Mouse (Mus musculus) bone marrow, adult 2 months (tissue): ENCODE results near the gene Tet3.

Source experiments
- CTCF ChIP-seq: fragments of 200-500 bp; IDR thresholded peaks from 2 replicates; pipeline ENCODE4 v1.5.1; 2011; ENCODE audit warnings: low read length, control low read depth; ENCODE audit not compliant: control insufficient read depth, insufficient read depth
- POLR2A ChIP-seq: fragments of 200-500 bp; IDR thresholded peaks from 2 replicates; pipeline ENCODE4 v1.6.1; 2011; ENCODE audit warnings: low read depth, mild to moderate bottlenecking, control low read depth, low read length, borderline replicate concordance; ENCODE audit not compliant: control insufficient read depth

DNA sequence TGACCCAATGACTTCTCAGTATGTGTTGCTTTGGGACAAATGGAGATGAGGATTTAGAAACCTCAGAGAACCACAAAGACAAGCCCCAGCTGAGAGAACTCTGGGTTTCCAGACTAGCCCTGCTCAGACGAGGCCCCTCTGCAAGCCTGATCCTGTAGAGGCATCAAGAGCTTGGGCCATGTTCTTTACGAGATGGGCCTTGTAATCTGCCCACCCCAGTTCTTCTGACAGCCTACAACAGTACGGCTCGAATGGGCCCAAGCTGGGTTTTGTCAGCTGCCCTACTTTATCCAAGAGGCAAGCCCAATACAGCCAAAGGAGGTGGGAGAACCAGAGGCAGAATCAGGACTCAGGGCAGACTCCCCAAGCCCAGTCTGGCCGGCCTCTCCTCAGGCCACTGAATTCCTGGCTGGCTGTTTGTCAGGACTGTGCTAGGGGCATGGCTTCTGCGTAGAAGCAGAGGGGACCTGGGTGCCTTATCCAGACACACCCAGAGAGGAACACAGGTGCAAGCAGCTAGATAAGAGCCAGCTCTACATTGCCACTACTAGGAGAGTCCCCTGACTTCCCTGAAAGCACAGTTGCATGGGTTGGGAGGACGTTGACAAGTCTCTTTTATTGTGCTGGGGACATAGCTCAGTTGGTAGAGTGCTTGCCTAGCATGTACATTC lies 107.3 kb downstream of the Tet3 start:
- peak; percentile 69; the same call in 1 of the 2 replicates for TF ChIP-seq POLR2A
- TF ChIP-seq CTCF = no peak
